Mouse (Mus musculus) urinary bladder, postnatal 25 days (tissue): ENCODE data around the gene Ift57.

Source experiments
- DNase-seq: peaks from one replicate; pipeline ENCODE4 v3.0.0; 2022; ENCODE audit warnings: low spot score

Ift57 gene

DNA sequence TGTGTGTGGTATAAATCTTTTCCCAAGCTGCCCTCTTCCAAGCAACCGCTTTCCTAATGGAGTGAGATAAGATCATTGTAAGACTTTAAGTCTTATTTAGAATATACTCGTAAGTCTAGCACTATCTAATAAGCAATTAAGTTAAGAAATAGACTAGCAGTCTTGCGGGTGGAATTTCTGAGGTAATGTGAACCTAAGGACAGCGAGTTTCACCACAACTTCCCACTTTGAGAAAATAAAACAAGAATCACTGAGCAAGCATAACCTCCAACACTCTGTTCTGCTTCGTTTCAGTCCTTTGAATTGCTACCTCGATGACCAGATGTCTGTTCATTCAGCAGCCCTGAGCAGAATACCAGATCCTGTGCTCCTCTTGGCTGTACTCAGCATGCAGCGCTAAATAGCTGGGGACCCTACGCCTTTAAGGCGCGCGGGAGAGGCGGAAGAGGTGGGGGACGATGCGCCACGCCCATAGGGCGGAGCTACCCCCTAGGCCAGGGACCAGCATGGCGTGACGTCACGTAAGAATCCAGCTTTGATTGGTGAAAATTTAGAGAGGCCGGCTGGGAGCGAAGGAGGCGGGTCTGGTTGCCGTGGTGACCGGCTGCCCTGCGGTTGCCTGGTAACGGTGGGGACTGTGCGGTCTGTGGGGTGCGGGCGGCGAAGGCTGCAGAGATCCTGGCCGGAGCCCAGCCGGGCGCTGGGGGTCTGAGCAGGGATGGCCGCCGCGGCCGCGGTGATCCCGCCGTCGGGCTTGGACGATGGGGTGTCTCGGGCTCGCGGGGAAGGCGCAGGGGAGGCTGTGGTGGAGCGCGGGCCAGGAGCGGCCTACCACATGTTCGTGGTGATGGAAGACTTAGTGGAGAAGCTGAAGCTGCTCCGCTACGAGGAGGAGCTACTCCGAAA lies at the start of gene Ift57:
TSS of gene Ift57 (plus strand) at position 614 of the 906 bp plus-strand sequence.
- peak; percentile 96 for DNase-seq

DNA sequence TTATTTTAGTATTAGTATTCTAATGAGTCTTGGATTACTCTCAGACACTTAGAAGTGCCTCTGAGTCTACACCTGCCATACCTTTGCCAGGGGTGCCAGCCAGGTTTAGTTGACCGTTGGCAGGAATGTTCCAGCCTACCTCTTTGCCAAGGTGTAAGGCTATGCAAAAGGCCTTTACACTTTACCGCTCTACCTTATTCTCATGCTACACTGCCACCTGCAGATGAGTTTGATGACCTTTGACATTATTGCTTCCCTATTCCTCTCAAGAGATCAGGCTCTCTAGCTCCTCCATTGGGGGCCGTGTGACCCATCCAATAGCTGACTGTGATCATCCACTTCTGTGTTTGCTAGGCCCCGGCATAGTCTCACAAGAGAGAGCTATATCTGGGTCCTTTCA lies 41.9 kb upstream of the Ift57 start:
- DNase-seq, result no peak

DNA sequence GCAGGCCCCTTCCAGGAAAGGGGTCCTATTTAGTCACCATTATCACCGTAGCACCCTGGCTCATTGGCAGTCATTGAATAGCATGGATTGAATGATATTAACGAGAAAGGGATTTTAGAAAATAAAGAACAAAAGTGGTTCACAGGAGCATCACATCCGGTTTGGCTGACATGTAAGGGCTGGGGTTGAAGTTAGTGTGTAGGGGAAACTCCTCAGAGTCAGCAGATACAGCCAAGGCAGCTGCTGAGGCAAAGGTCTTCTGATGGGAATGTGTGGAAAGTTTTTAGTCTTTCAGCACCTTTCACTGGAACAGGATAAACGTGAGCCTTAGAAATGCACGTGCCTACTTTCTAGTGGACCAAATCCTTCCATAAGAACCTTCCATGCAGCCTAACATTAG lies 41.0 kb upstream of the Ift57 start:
- no peak for DNase-seq

DNA sequence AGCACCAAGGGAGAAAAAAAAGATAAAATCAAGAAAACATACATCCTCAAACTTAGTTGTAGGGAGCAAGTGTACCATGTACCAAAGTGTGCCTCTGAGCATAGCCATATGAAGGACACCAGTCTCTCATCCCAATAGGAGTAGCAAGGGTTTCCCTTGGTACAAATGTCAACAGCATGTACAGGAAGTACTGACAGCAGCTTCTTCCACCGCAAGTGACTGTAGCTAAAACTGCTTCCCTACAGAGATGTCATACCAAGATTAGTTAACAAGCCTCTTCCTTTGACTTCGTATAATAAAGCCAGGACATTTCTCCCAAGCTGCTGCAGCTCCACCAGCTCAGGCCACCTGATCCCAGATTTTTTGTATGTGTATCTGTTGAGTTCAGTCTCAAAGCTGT lies 39.9 kb upstream of the Ift57 start:
- no peak for DNase-seq

DNA sequence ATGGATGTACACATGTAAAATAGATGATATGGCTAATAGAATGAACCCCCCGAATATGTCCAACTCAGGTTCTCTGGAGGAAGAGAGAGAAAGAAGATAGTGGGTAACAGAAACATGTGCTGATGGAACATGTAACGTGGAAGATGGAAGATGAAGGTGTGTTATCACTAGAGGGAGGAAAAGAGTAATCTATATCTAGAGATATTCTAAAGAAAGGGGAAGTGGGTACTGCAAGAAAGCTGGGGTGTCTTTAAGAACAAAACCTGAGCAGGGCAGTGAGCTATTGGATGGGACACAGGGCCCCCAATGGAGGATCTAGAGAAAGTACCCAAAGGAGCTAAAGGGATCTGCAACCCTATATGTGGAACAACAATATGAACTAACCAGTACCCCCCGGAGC lies 38.9 kb upstream of the Ift57 start:
- DNase-seq, result no peak

DNA sequence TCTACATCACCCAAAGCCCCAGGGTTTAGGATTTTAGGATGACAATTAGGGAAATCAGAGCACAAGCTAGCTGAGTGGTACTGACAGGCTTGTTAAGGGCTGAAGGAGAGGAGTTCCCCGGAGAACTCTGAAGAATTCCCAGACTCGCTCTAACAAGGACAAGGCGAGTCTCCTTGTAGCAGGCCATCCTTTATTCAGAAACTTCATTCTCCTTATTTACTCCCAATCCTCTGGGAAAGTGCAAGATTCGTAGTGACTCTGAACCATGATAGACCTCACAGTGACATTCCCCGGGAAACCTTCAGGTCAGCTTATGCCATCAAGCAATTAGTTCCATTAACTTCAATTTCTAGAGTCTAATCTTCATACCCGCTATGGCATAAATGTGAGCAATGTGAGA lies 36.8 kb upstream of the Ift57 start:
- no peak for DNase-seq

DNA sequence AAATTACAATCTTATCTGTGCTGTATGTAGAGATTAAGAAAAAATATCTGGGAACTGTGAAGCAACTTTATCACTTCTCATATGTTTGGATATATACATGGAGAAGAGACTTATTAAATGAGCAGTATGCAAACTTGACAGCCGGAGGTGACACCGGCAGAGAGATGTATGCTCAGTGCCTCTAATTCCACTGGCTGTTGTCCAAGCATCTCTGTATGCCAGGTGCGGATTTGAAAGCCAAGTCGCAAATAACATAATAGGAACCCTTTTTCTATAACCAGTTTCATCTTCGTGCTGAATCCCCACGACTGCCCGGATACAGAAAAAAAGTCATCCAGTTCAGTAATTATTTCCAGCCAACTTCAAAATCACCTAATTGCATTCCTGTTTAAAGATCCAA lies 34.4 kb upstream of the Ift57 start:
- DNase-seq, result no peak

DNA sequence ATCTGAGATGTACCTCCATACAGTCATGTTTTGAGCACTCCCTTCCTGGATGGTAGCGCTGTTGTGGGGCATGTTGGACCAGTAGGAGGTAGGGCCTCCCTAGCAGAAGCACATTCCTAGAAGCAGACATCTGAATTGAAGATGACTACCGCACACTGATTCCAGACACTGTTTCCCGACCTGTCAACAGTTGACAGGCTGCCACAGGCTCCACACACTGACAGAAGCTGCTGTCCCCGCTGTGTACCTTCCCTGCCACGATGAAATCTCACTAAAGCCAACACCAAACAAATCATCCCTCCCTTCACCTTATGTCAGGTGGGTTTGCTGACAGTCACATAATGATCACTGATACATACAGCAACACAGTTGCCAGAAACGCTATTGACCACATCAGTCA lies 19.4 kb upstream of the Ift57 start:
- no peak for DNase-seq

DNA sequence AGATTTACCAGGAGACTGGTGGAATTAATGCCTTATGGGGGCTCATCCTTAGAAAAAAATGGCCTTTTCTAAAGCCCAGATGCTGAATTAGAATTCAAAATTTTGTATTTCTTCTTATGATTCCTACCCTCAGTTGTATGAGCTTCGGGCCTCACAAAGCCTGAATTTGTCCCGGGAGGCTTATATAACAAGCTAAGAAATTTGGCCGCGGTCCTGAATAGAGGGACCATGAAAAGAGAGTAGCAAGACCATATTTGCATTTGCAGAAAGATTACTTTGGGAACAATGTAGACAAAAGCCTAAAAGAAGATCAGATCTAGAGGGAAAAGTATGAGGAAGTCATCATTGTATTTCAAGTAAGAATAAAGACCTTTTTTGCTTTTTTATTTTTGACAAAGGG lies 14.1 kb upstream of the Ift57 start:
- no peak for DNase-seq

DNA sequence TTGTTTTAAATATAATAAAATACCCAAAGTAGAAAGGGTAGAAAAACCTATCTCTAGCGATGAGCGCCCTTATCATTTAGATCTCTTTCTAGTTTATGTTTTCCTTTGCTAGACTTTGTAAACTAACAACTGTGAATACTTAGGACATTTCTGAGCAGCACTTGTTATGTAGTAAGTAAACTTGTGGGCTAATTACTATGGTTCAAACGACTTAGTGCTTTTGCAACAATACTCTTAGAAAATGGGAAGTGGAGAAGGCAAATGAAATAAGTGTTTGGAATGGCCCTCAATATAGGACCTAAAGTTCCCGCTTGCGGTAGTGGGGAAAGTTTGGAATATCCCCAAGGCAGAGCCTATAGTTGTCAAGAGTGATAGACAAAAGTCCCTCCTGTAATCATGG lies 788 bp downstream of the Ift57 start:
- DNase-seq, result no peak

DNA sequence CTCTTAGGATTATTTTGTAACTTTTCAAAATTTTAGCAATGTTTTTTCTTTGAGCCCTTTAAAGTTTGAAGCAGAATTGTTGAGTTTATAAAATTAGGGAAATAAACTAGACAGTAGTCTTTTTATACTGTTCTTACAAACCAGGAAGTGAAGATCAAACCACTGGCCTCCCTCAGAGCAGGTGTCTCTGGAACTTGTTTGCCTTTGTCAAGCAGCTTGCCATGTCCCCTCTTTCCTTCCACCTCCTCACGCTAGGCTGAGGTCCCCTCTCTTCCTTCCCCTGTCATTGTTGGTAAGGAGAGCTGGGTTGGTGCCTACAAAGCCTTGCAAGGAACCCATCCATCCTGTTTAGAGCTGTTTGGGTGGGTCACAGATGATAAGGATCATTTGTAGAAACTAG lies 9.0 kb downstream of the Ift57 start:
- DNase-seq, result no peak

DNA sequence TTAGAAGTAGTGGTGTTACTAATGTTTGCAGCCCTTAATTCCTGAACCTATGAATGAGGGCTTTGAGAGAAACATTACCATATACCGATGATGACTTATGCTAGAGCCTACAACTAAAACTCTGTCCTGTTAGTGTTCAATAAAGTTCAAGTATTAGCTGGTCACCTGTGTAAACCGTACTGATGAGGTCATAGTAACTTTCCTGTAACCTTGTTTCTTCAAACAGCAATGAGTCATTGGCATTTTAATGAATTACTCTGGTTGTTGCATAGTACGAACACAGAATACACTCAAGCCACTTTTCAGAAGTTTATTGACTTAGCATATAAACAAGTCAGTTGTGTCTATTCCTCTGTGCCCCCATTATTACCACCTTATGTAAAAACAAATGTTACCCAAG lies 11.2 kb downstream of the Ift57 start:
- DNase-seq, result no peak

DNA sequence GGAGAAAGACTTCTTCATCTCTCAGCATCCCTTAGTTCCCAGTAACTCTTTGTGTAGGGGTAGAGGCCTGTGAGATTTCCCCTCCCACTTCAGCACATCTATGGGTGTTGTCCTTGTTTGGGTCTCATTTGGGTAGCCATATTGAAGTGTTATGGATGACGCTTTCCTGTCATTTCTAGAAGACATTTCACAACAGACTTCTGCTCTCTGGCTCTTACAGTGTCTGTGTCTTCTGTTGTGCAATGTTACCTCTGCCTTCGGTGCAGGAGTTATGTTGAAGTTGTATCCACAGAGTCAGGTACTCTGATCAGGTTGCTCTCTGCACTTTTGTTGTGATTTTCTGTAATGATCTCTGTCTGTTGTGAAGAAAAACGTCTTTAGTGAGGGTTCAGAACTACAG lies 14.3 kb downstream of the Ift57 start:
- DNase-seq, result no peak

DNA sequence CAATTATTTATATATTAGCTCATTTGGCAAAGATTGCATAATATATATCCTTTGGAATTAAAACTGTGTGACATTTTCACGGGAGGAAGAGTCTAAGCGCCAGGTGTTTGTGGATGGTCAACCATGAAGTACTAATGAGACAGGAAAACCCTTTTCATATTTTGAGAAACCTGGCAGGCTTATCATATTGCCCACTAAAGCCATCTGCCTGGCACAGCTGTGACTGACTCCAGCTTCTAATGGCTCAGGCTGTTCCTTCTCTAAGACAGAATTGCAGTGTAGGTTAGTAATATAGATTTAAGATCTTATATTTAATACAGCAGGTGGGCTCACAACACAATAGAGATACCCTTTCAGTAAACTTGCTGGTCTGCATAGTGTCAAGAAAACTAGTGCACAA lies 21.6 kb downstream of the Ift57 start:
- no peak for DNase-seq

DNA sequence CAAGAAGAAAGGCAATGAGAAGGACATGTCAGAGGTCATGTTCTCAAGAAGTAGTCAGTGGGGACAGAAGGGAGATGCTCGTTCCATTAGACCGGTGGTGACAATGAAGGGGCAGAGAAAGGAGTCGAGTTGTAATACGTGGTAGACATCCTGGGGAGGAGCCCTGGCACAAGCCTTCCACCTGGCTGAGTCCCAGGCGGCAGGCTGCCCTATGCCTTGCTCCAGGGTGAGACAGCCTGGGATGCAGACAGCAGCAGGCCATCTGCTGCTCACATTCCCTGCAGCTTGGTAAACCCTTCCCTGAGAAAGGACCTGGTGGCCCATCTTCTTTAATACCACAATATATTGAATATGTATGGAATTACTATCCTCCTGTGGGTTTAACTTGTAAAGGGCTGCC lies 22.6 kb downstream of the Ift57 start:
- DNase-seq, result no peak

DNA sequence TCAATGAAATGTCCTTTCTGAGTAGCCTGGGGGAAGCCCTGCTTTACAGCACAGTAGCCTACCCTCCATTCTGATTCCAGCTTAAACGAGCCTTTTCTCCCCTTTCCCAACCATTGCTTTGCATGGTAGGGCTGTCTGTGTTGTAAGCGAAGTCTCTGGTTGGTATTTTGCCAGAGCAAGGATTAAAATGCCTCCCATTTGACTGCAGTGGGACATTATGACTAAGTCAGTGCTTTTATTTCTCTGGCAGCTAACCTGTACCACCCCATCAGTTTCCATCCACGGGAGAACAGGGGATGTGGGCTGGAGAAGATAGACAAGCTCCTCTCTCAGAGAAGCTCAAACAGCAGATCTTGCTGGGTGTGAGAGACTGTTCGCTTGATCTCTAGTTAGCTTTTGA lies 24.2 kb downstream of the Ift57 start:
- no peak for DNase-seq

DNA sequence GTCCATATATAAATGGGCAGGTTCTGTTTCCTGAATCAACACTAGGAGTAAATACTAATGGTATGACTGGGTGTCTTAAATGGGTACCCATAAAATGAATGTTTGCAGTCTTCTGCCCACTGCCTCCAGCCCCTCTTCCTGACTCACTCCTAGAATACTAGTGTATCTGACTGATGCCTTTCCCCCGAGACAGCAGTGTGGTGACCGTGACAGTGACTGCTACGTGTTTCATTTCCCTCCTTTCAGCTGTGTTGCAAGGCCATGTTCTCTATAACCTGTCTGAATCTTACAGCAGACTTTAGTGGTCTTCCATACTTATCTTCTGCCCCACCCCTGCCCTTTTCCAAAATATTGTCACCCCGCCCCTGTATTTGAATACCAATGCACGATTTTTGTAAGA lies 25.2 kb downstream of the Ift57 start:
- DNase-seq, result no peak

DNA sequence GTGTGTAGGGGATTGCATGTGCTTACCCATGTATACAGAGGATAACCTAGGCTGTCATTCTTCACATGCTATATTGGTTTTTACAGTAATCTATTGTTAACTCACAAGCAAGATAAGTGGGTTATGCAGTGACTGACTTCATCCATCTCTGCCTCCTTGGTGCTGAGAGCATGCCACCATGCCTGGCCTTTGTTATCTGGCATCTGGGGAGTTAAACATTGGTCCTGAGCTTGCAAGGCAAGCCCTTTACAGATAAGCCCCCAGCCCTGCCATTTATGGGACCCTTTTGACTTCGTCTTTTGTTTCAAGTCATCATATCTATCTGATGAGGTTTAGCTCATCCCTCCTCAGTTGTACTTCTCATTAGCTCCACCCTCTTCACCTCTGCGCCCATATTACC lies 25.9 kb downstream of the Ift57 start:
- DNase-seq, result no peak

DNA sequence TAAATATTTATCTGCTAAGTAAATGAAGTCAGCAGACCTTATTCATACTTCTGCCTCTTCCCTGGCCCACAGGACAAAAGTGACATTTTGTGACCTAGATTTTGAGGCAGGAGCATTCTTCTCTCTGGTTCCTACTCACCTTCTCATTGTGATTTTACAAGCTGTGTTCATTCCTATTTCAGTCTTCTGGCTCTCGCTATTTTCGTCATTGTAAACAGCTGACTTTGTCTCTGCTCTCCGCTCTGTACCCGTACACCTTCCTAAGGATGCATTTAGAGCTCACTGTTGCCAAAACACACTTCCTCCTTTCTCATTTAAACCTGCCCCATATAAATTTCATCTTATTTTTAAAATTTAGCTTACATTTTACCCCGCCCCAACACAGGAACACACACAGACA lies 26.4 kb downstream of the Ift57 start:
- no peak for DNase-seq

DNA sequence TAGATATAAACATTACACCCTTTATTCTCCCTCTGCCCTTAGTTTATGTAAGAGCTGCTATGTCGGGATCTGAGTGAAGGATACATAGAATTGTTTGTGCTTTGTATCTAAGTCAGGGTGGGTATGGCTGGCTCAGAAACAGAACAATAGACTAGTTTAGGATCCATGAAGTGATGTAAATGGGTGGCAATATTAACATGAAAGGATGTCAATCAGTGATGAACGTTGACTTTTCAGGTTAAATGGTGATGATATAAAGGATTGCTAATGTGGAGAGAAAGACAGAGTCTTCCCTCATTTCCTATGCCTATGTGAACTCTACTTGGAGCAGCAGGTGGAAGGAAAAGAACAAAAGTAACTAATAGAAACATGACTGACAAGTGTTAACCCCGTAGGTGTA lies 27.2 kb downstream of the Ift57 start:
- no peak for DNase-seq

DNA sequence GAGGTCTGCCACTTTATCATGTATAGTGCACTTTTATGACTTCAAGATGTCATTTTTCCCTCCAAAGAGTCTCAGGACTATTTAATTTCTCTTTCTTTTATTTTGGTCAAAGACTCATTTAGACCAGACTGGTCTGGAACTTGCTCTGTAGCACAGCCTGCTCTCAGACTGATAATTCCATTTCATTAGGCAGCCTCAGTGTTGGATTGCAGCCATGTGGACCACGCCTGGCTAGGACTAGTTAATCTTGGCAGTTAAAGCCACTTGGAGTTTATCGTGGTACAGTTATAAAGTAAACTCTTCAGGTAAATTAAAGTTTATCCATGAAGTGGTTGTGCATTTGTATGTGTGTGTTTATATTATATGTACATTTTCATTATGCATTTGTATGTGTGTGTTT lies 27.7 kb downstream of the Ift57 start:
- DNase-seq, result no peak

DNA sequence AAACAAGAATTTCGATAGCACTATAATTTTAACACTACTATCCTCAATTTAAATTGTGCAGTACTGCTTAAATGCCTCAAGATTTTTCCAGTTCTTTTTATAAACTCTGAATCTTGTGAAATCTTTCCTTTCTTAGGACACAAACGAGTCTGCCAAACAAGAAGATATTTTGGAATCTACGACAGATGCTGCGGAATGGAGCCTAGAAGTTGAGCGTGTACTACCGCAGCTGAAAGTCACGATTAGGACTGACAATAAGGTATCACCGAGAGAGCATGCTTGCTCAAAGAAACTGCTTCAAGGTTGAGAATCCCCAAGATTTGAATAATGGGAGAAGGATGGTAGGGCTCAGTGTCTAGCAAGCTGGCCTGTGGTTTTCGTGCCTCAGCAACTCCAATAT lies 37.5 kb downstream of the Ift57 start:
- no peak for DNase-seq

DNA sequence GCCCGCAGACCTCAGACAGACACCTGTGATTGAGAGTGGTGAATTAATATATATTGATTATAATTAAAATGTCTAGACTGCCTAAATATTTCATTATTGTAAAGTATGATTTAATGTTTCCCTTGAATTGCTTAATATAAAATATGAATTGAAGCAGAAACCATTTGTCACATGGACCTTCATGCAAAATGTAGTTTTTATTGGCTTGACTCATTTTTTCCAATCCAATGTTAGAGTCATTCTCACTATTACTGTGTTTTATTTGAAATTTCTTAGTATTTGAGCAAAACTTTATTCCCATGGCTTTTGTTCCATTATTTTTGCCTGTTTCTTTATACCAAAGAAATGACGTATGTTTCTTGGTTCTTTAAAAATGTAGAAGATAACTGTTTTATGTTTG lies 48.3 kb downstream of the Ift57 start:
- DNase-seq, result no peak

DNA sequence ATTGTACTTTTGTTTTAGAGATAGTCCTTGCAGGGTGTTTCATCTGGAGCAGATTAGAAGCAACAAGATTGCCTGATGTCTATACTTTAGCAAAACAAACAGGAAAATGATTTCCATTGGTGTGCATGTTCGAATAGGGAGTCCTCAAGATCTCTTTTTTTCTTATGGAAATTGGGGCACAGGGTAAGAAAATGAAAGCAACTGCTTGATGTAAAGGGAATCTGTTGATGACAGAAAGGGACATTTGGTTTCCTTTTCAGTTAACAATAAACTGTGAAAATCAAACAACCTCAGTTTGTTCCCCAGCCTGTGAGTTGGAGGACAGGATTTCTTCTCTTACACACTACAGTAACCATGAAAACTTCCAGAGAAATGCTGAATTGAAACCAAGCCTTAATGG lies 53.9 kb downstream of the Ift57 start:
- no peak for DNase-seq
